Mouse (Mus musculus) ovary, adult 18-20 months (tissue): ENCODE measurements at regions not wholly inside any gene's neighbourhood (a gene's known extent, or its start where the extent isn't known, plus 50 kb on each side); places are given as distances from the start of the nearest gene placed in this dataset.

Experiments
- DNase-seq: peaks from one replicate; pipeline ENCODE4 v3.0.0; 2022; ENCODE audit warnings: low spot score, mixed read lengths

GRCm38 (mm10) chr8:44838431-44838830 lies 96.8 kb upstream of the Fat1 start:
- DNase-seq = no peak

GRCm38 (mm10) chr8:44839504-44840209 lies 95.6 kb upstream of the Fat1 start:
- DNase-seq = no peak

GRCm38 (mm10) chr8:44840646-44841045 lies 94.6 kb upstream of the Fat1 start:
- DNase-seq = no peak

GRCm38 (mm10) chr8:44844362-44844761 lies 90.9 kb upstream of the Fat1 start:
- DNase-seq = no peak

GRCm38 (mm10) chr8:44852223-44852622 lies 83.0 kb upstream of the Fat1 start:
- DNase-seq = no peak

GRCm38 (mm10) chr8:44855115-44855514 lies 80.1 kb upstream of the Fat1 start:
- no peak for DNase-seq

- no peak for DNase-seq
Observed at GRCm38 (mm10) chr8:44867202-44867601, 68.0 kb upstream of the Fat1 start.

GRCm38 (mm10) chr8:44867666-44868065 lies 67.6 kb upstream of the Fat1 start:
- no peak for DNase-seq

GRCm38 (mm10) chr8:44877066-44877465 lies 58.2 kb upstream of the Fat1 start:
- no peak for DNase-seq

GRCm38 (mm10) chr8:44878208-44878607 lies 57.0 kb upstream of the Fat1 start:
- no peak for DNase-seq

GRCm38 (mm10) chr8:44879186-44879585 lies 56.1 kb upstream of the Fat1 start:
- no peak for DNase-seq

- no peak for DNase-seq
Observed at GRCm38 (mm10) chr8:44884399-44885006, 50.7 kb upstream of the Fat1 start.
